Mouse (Mus musculus) heart, postnatal 0 days (tissue): ENCODE data around the gene Nup43.

Experiments
- CTCF ChIP-seq: IDR thresholded peaks from 2 replicates; pipeline ENCODE4 v1.5.1; 2016; ENCODE audit warnings: antibody characterized with exemption, control low read depth, low read depth
- EP300 ChIP-seq: IDR thresholded peaks from 2 replicates; pipeline ENCODE4 v1.6.1; 2016; ENCODE audit warnings: antibody characterized with exemption, low read depth

DNA sequence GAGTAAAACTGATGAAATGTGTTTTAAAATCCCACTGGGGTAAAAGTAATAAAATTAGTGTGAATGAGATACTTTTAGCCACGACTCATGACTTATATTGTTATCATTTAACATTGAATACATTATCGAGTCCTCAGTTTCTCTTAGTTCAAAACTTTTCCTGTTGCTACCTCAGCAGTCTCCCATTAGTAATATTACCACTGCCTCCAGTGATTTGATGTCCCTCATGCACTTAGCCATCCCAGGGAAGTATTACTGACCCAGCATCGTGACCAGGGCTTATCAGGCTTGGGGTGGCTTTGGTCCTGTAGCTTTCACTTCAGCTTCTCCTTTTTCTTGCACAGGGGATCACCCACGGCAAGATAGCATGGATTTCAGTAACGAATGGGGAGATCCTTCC, 42.8 kb downstream of the Nup43 start:
- TF ChIP-seq CTCF (no peak), EP300 (no peak)
